Mouse (Mus musculus) heart, embryonic 11.5 days (tissue): ENCODE measurements around the gene Gosr2. TPM values are rescaled to one million over a fixed set of nuclear protein-coding genes. Genes with fewer than 3 reads are reported as not detected.

Source experiments
- ATAC-seq: fragments of 200-750 bp; cut with Nextera tagmentation; replicated peaks from 2 replicates; pipeline ENCODE4 v1.8.0; 2017; ENCODE audit warnings: moderate library complexity; ENCODE audit not compliant: insufficient number of reproducible peaks, low FRiP score, low TSS enrichment
- H3K27ac ChIP-seq: fragments of 300-500 bp; sonication (generic); 2 replicates; pipeline ENCODE4 v1.5.1; 2014; ENCODE audit warnings: mild to moderate bottlenecking, low read depth, low read length
- H3K27me3 ChIP-seq: fragments of 300-500 bp; sonication (generic); 2 replicates; pipeline ENCODE4 v1.6.1; 2014; ENCODE audit warnings: mild to moderate bottlenecking, low read length, mixed read lengths; ENCODE audit not compliant: control insufficient read depth, insufficient read depth
- H3K36me3 ChIP-seq: fragments of 300-500 bp; sonication (generic); 2 replicates; pipeline ENCODE4 v1.6.1; 2014; ENCODE audit warnings: mild to moderate bottlenecking, low read length, moderate library complexity, mixed read lengths; ENCODE audit not compliant: control insufficient read depth, insufficient read depth
- H3K4me1 ChIP-seq: fragments of 300-500 bp; sonication (generic); 2 replicates; pipeline ENCODE4 v1.6.1; 2014; ENCODE audit warnings: low read length; ENCODE audit not compliant: control insufficient read depth, insufficient read depth
- H3K4me2 ChIP-seq: fragments of 300-500 bp; sonication (generic); 2 replicates; pipeline ENCODE4 v1.6.1; 2014; ENCODE audit warnings: mild to moderate bottlenecking, moderate library complexity
- H3K4me3 ChIP-seq: fragments of 300-500 bp; sonication (generic); 2 replicates; pipeline ENCODE4 v1.5.1; 2014; ENCODE audit warnings: low read depth, low read length
- H3K9ac ChIP-seq: fragments of 300-500 bp; sonication (generic); 2 replicates; pipeline ENCODE4 v1.6.1; 2014; ENCODE audit warnings: mild to moderate bottlenecking, low read depth, low read length, moderate library complexity
- H3K9me3 ChIP-seq: fragments of 300-500 bp; sonication (generic); replicated peaks from 2 replicates; pipeline ENCODE4 v1.6.1; 2016; ENCODE audit warnings: low read length; ENCODE audit not compliant: control insufficient read depth
- WGBS: fragments of 180-500 bp; shearing (Covaris S2); extraction: QIAGEN DNeasy Blood & Tissue Kit; methylation state at CpG from one replicate; pipeline ENCODE4 v1.1.7; 2014; ENCODE audit not compliant: insufficient replicate concordance; 5-methylcytosine and 5-hydroxymethylcytosine counted together
- polyA plus RNA-seq: library from polyadenylated mRNA; unstranded; fragments of >200 nt; fragmentation: Nextera tagmentation; extraction: Ambion mirVana; gene quantifications from 2 replicates; pipeline ENCODE4 v1.2.1, GENCODE M21; 2014

Gosr2 gene
- polyA plus RNA-seq, 1 experiment from 2014 or later = 61.6 TPM

- no peak overlapping the region for H3K9ac ChIP-seq
- 64% methylated on average over 11 of the region's 11 CpGs for WGBS
- peaks cover 2% of the 10 kb centered on the region; the same call in 1 of the 2 replicates for H3K27me3 ChIP-seq
- H3K27ac ChIP-seq = no peak overlapping the region
- H3K36me3 ChIP-seq = no peaks in the 10 kb centered on the region
- peaks cover 9% of the 10 kb centered on the region; the same call in 1 of the 2 replicates for H3K4me1 ChIP-seq
- H3K4me3 ChIP-seq = no peak overlapping the region
- H3K4me2 ChIP-seq = no peak overlapping the region
- no peaks in the 10 kb centered on the region for H3K9me3 ChIP-seq
- no peak for ATAC-seq
Observed at GRCm38 (mm10) chr11:103724331-103724771, 26.7 kb upstream of the Gosr2 start.

GRCm38 (mm10) chr11:103722040-103722481, 24.4 kb upstream of the Gosr2 start:
- Histone ChIP-seq H3K27me3 (no peaks in the 10 kb centered on the region), H3K36me3 (no peaks in the 10 kb centered on the region), H3K27ac (no peak overlapping the region), H3K4me2 (peak overlapping the region; percentile 62), H3K4me3 (peak overlapping the region; percentile 22; the same call in 1 of the 2 replicates), H3K9ac (peak overlapping the region; percentile 35; the same call in 1 of the 2 replicates), H3K4me1 (peaks cover 9% of the 10 kb centered on the region; the same call in 1 of the 2 replicates), H3K9me3 (no peaks in the 10 kb centered on the region)
- 17% methylated on average over 9 of the region's 9 CpGs for WGBS
- 0 out of 2 replicates have a peak, but pooled peaks have one; percentile 29 for ATAC-seq

- Histone ChIP-seq H3K4me1 (peaks cover 9% of the 10 kb centered on the region; the same call in 1 of the 2 replicates), H3K4me3 (peak overlapping the region; percentile 22; the same call in 1 of the 2 replicates), H3K4me2 (peak overlapping the region; percentile 62), H3K27me3 (no peaks in the 10 kb centered on the region), H3K9ac (peak overlapping the region; percentile 35), H3K27ac (no peak overlapping the region), H3K9me3 (no peaks in the 10 kb centered on the region), H3K36me3 (no peaks in the 10 kb centered on the region)
- 22% methylated on average over 15 of the region's 15 CpGs for WGBS
- peak; percentile 47; the same call in 1 of the 2 replicates for ATAC-seq
Observed at GRCm38 (mm10) chr11:103721468-103722039, 23.9 kb upstream of the Gosr2 start.

- Histone ChIP-seq H3K27ac (no peak overlapping the region), H3K9me3 (no peaks in the 10 kb centered on the region), H3K4me2 (no peak overlapping the region), H3K27me3 (no peaks in the 10 kb centered on the region), H3K4me1 (peaks cover 9% of the 10 kb centered on the region; the same call in 1 of the 2 replicates), H3K36me3 (no peaks in the 10 kb centered on the region), H3K9ac (no peak overlapping the region), H3K4me3 (no peak overlapping the region)
- no peak for ATAC-seq
- 73% methylated on average over 5 of the region's 5 CpGs for WGBS
Observed at GRCm38 (mm10) chr11:103719436-103719835, 21.7 kb upstream of the Gosr2 start.

GRCm38 (mm10) chr11:103716971-103717370, 19.3 kb upstream of the Gosr2 start:
- 42% methylated on average over 9 of the region's 9 CpGs for WGBS

GRCm38 (mm10) chr11:103714074-103714473, 16.4 kb upstream of the Gosr2 start:
- no peak for ATAC-seq
- Histone ChIP-seq H3K27ac (no peak overlapping the region), H3K4me1 (no peaks in the 10 kb centered on the region), H3K4me2 (no peak overlapping the region), H3K9ac (no peak overlapping the region), H3K27me3 (no peaks in the 10 kb centered on the region), H3K9me3 (no peaks in the 10 kb centered on the region), H3K4me3 (no peak overlapping the region), H3K36me3 (no peaks in the 10 kb centered on the region)
- 83% methylated on average over 2 of the region's 2 CpGs for WGBS

More at GRCm38 (mm10) chr11:103716971-103717370, 19.3 kb upstream of the Gosr2 start:
- peaks cover 6% of the 10 kb centered on the region; the same call in 1 of the 2 replicates for H3K4me1 ChIP-seq
- no peaks in the 10 kb centered on the region for H3K36me3 ChIP-seq
- H3K4me2 ChIP-seq = no peak overlapping the region
- H3K27ac ChIP-seq = no peak overlapping the region
- no peak for ATAC-seq
- H3K27me3 ChIP-seq = no peaks in the 10 kb centered on the region
- no peak overlapping the region for H3K4me3 ChIP-seq
- no peak overlapping the region for H3K9ac ChIP-seq
- no peaks in the 10 kb centered on the region for H3K9me3 ChIP-seq

GRCm38 (mm10) chr11:103711851-103712587, 14.3 kb upstream of the Gosr2 start:
- ATAC-seq = no peak
- Histone ChIP-seq H3K27ac (no peak overlapping the region), H3K4me1 (no peaks in the 10 kb centered on the region), H3K4me2 (no peak overlapping the region), H3K9ac (no peak overlapping the region), H3K27me3 (no peaks in the 10 kb centered on the region), H3K36me3 (no peaks in the 10 kb centered on the region), H3K4me3 (no peak overlapping the region), H3K9me3 (no peaks in the 10 kb centered on the region)
- WGBS = 38% methylated on average over 28 of the region's 28 CpGs

- Histone ChIP-seq H3K9me3 (no peaks in the 10 kb centered on the region), H3K36me3 (no peaks in the 10 kb centered on the region), H3K27ac (no peak overlapping the region), H3K4me3 (no peak overlapping the region), H3K9ac (no peak overlapping the region), H3K27me3 (no peaks in the 10 kb centered on the region), H3K4me2 (no peak overlapping the region), H3K4me1 (no peaks in the 10 kb centered on the region)
- WGBS = 75% methylated on average over 1 of the region's 1 CpGs
- ATAC-seq = no peak
Observed at GRCm38 (mm10) chr11:103709982-103710381, 12.3 kb upstream of the Gosr2 start.
